Mouse (Mus musculus) MEL (cell line): ENCODE data around the gene Zfp771. TPM values are rescaled to one million over a fixed set of nuclear protein-coding genes. Genes with fewer than 3 reads are reported as not detected.
A peak's percentile ranks its signal among the peaks of the same experiment; 100 is the strongest.

Experiments
- DNase-seq: peaks from one replicate; pipeline ENCODE4 v3.0.0; 2011; ENCODE audit warnings: low read depth, low spot score
- H3K27ac ChIP-seq: 2 replicates; pipeline ENCODE4 v1.5.1; 2012; ENCODE audit warnings: low read depth, mild to moderate bottlenecking, control low read depth, low read length, moderate library complexity; ENCODE audit not compliant: control insufficient read depth
- H3K27me3 ChIP-seq, 2 experiments: fragments of 150-350 bp in 1 of 2; sonication (generic) in 1 of 2; 2 replicates each; pipeline ENCODE4 v1.6.1; 2012; ENCODE audit warnings: low read length in 2 of 2, mild to moderate bottlenecking in 2 of 2, improper control_type of control experiment in 1 of 2, moderate library complexity in 1 of 2; ENCODE audit not compliant: insufficient read depth in 2 of 2, control insufficient read depth in 1 of 2
- H3K36me3 ChIP-seq, 2 experiments: 2 replicates each; pipeline ENCODE4 v1.6.1; 2012 to 2014; ENCODE audit warnings: low read length in 2 of 2, improper control_type of control experiment in 1 of 2, inconsistent platforms in 1 of 2, mild to moderate bottlenecking in 1 of 2; ENCODE audit not compliant: insufficient read depth in 2 of 2, control insufficient read depth in 1 of 2
- H3K4me1 ChIP-seq, 2 experiments: fragments of 150-350 bp in 1 of 2; sonication (generic) in 1 of 2; 2 replicates each; pipeline ENCODE4 v1.6.1; 2012; ENCODE audit warnings: low read length in 2 of 2, improper control_type of control experiment in 1 of 2, mild to moderate bottlenecking in 1 of 2; ENCODE audit not compliant: insufficient read depth in 2 of 2, control insufficient read depth in 1 of 2
- H3K4me3 ChIP-seq, 2 experiments: fragments of 150-350 bp in 1 of 2; sonication (generic) in 1 of 2; 2 replicates each; pipeline ENCODE4 v1.5.1; 2012; ENCODE audit warnings: low read depth in 2 of 2, low read length in 2 of 2, mild to moderate bottlenecking in 2 of 2, moderate library complexity in 2 of 2, control low read depth in 1 of 2, improper control_type of control experiment in 1 of 2; ENCODE audit not compliant: control insufficient read depth in 1 of 2, insufficient read depth in 1 of 2
- H3K79me2 ChIP-seq: 2 replicates; pipeline ENCODE4 v1.6.1; 2012; ENCODE audit warnings: mild to moderate bottlenecking, low read length, moderate library complexity; ENCODE audit not compliant: control insufficient read depth, poor library complexity, insufficient read depth
- H3K9ac ChIP-seq: 2 replicates; pipeline ENCODE4 v1.6.1; 2012; ENCODE audit warnings: low read depth, mild to moderate bottlenecking, control low read depth, low read length, moderate library complexity; ENCODE audit not compliant: control insufficient read depth, poor library complexity, severe bottlenecking
- H3K9me3 ChIP-seq: fragments of 150-350 bp; sonication (generic); replicated peaks from 2 replicates; pipeline ENCODE4 v1.6.1; 2012; ENCODE audit warnings: mild to moderate bottlenecking, low read length, improper control_type of control experiment, moderate library complexity; ENCODE audit not compliant: insufficient read depth
- CHD2 ChIP-seq: IDR thresholded peaks from 2 replicates; pipeline ENCODE4 v1.6.1; 2011; ENCODE audit warnings: low read length, improper control_type of control experiment
- ELF1 ChIP-seq: IDR thresholded peaks from 2 replicates; pipeline ENCODE4 v1.6.1; 2014; ENCODE audit warnings: low read depth, mild to moderate bottlenecking, inconsistent platforms, low read length, improper control_type of control experiment, moderate library complexity
- MXI1 ChIP-seq: IDR thresholded peaks from 2 replicates; pipeline ENCODE4 v1.6.1; 2011; ENCODE audit warnings: mild to moderate bottlenecking, low read depth, low read length, improper control_type of control experiment
- MYB ChIP-seq: IDR thresholded peaks from 2 replicates; pipeline ENCODE4 v1.6.1; 2011; ENCODE audit warnings: mild to moderate bottlenecking, low read depth, low read length, improper control_type of control experiment
- NRF1 ChIP-seq: IDR thresholded peaks from 2 replicates; pipeline ENCODE4 v1.6.1; 2014; ENCODE audit warnings: low read depth, mild to moderate bottlenecking, inconsistent platforms, low read length, improper control_type of control experiment, moderate library complexity; ENCODE audit not compliant: poor library complexity, insufficient read depth, severe bottlenecking
- POLR2A ChIP-seq, 2 experiments: IDR thresholded peaks; 2 replicates each; pipeline ENCODE4 v1.6.1; 2011 to 2012; ENCODE audit warnings: low read length in 2 of 2, mild to moderate bottlenecking in 2 of 2, control low read depth in 1 of 2, improper control_type of control experiment in 1 of 2, low read depth in 1 of 2, moderate library complexity in 1 of 2; ENCODE audit not compliant: control insufficient read depth in 1 of 2, insufficient read depth in 1 of 2, poor library complexity in 1 of 2
- POLR2AphosphoS2 ChIP-seq: IDR thresholded peaks from 2 replicates; pipeline ENCODE4 v1.6.1; 2011; ENCODE audit warnings: low read length, improper control_type of control experiment
- SIN3A ChIP-seq: IDR thresholded peaks from 2 replicates; pipeline ENCODE4 v1.6.1; 2012; ENCODE audit warnings: low read length, improper control_type of control experiment, inconsistent platforms
- SMC3 ChIP-seq: IDR thresholded peaks from 2 replicates; pipeline ENCODE4 v1.6.1; 2011; ENCODE audit warnings: low read depth, low read length, improper control_type of control experiment
- TBP ChIP-seq: IDR thresholded peaks from 2 replicates; pipeline ENCODE4 v1.8.0; 2011; ENCODE audit warnings: low read depth, low read length, improper control_type of control experiment
- UBTF ChIP-seq: IDR thresholded peaks from 2 replicates; pipeline ENCODE4 v1.6.1; 2012; ENCODE audit warnings: low read depth, mild to moderate bottlenecking, inconsistent platforms, low read length, improper control_type of control experiment, moderate library complexity, borderline replicate concordance; ENCODE audit not compliant: insufficient read depth
- USF1 ChIP-seq: IDR thresholded peaks from 2 replicates; pipeline ENCODE4 v1.6.1; 2014; ENCODE audit warnings: low read depth, mild to moderate bottlenecking, inconsistent platforms, low read length, improper control_type of control experiment, moderate library complexity
- USF2 ChIP-seq, 2 experiments: IDR thresholded peaks; 2 replicates each; pipeline ENCODE4 v1.6.1; 2011 to 2012; ENCODE audit warnings: improper control_type of control experiment in 2 of 2, low read length in 2 of 2, borderline replicate concordance in 1 of 2, inconsistent platforms in 1 of 2, low read depth in 1 of 2, mild to moderate bottlenecking in 1 of 2; ENCODE audit not compliant: insufficient read depth in 1 of 2
- ZC3H11A ChIP-seq: IDR thresholded peaks from 2 replicates; pipeline ENCODE4 v1.6.1; 2012; ENCODE audit warnings: low read depth, mild to moderate bottlenecking, inconsistent platforms, low read length, improper control_type of control experiment
- ZMIZ1 ChIP-seq: IDR thresholded peaks from 2 replicates; pipeline ENCODE4 v1.6.1; 2012; ENCODE audit warnings: low read depth, mild to moderate bottlenecking, inconsistent platforms, low read length, improper control_type of control experiment, moderate library complexity
- ZNF384 ChIP-seq: IDR thresholded peaks from 2 replicates; pipeline ENCODE4 v1.6.1; 2012; ENCODE audit warnings: low read depth, mild to moderate bottlenecking, inconsistent platforms, low read length, improper control_type of control experiment
- polyA plus RNA-seq, 2 experiments: library from polyadenylated mRNA; stranded (reverse) in 1 of 2; unstranded in 1 of 2; fragments of >175 nt in 1 of 2; fragments of >200 nt in 1 of 2; gene quantifications; 2 replicates each; pipeline versions ENCODE4 v1.2.1 to v1.2.4; 2012; ENCODE audit warnings: low replicate concordance in 2 of 2, low read depth in 1 of 2; ENCODE audit not compliant: insufficient read length in 2 of 2, insufficient read depth in 1 of 2, missing spikeins in 1 of 2
- total RNA-seq: library from RNA; depleted of rRNA; stranded (reverse); fragments of 300-350 nt; gene quantifications from 2 replicates; pipeline ENCODE4 v1.2.3, GENCODE M21; 2012

Gene Zfp771
- total and polyA plus RNA-seq, 3 experiments: 33.4 to 58.3 TPM; not detected in 1

GRCm38 (mm10) chr7:127262218-127262961 lies 18.3 kb downstream of the Zfp771 start (continued):
- no peak for TF ChIP-seq CHD2
- TF ChIP-seq UBTF: no peak
- TF ChIP-seq ZC3H11A: no peak
- TF ChIP-seq MXI1: no peak; the same call in none of the 2 replicates
- no peak for TF ChIP-seq NRF1
- no peak for TF ChIP-seq MYB
- no peak for TF ChIP-seq ZMIZ1
- TF ChIP-seq TBP: no peak
- TF ChIP-seq ZNF384: no peak

- Histone ChIP-seq H3K27ac (no peak overlapping the region), H3K36me3 (peaks cover 0 to 26% of the 10 kb centered on the region in 2 experiments; a peak in 2 of 4 replicates), H3K4me3 (no peak overlapping the region), H3K27me3 (no peaks in the 10 kb centered on the region), H3K4me1 (peaks cover 14 to 26% of the 10 kb centered on the region in 2 experiments), H3K9ac (no peak overlapping the region), H3K79me2 (peaks cover 11% of the 10 kb centered on the region), H3K9me3 (no peaks in the 10 kb centered on the region)
- no peak for TF ChIP-seq TBP
- TF ChIP-seq ZNF384: peak; percentile 63
- DNase-seq: no peak
These were observed 19.5 kb downstream of the Zfp771 start for GRCm38 (mm10) chr7:127263526-127263925.

- H3K79me2 ChIP-seq: peaks cover 23% of the 10 kb centered on the region
- H3K9me3 ChIP-seq: no peaks in the 10 kb centered on the region
- peaks cover 0 to 24% of the 10 kb centered on the region in 2 experiments; a peak in 3 of 4 replicates for H3K36me3 ChIP-seq
- no peak overlapping the region for H3K4me3 ChIP-seq
- DNase-seq: peak; percentile 51
- H3K4me1 ChIP-seq: peaks cover 3 to 15% of the 10 kb centered on the region in 2 experiments; a peak in 3 of 4 replicates
- H3K9ac ChIP-seq: no peak overlapping the region
- TF ChIP-seq MYB (no peak), POLR2AphosphoS2 (no peak), USF2 (IDR thresholded peaks at IDR 0.05; ENCODE audit: borderline replicate concordance in 1 of 2, insufficient read depth in 1 of 2, low read depth in 1 of 2, low read length in 2 of 2) (no peak), NRF1 (no peak), SIN3A (0 out of 2 replicates have a peak, but pooled peaks have one; percentile 22), MXI1 (no peak), USF1 (no peak), ELF1 (no peak), POLR2A (IDR thresholded peaks at IDR 0.05; ENCODE audit: control insufficient read depth in 1 of 2, insufficient read depth in 1 of 2, low read depth in 1 of 2, low read length in 2 of 2, poor library complexity in 1 of 2) (peak in 1 of 2 experiments; percentile 35; a peak in 1 of 4 replicates), SMC3 (no peak)
- H3K27ac ChIP-seq: no peak overlapping the region
- H3K27me3 ChIP-seq: no peaks in the 10 kb centered on the region
These were observed 26.2 kb downstream of the Zfp771 start for GRCm38 (mm10) chr7:127270256-127270655.
